Mouse (Mus musculus): ENCODE data around the gene Creld2. TPM values are rescaled to one million over a fixed set of nuclear protein-coding genes. Genes with fewer than 3 reads are reported as not detected.
A peak's percentile ranks its signal among the peaks of the same experiment; 100 is the strongest.
"Not testable (repeated sequence)": the region's sequence is repeated elsewhere in the genome, so short reads cannot be mapped to it uniquely, and the experiment has no call there.

Gene Creld2
- polyA plus RNA-seq, 1 experiment from 2014 or later, result 84.5 TPM

GRCm38 (mm10) chr15:88808121-88808520 is 11.3 kb upstream of the Creld2 start:
- H3K27ac ChIP-seq (replicated peaks; ENCODE audit: low read depth, low read length), result no peak overlapping the region
- ATAC-seq (ENCODE audit: low read depth) (no peak), DNase-seq (ENCODE audit: low spot score) (no peak)
- no peaks in the 10 kb centered on the region for H3K4me1 ChIP-seq (ENCODE audit: control insufficient read depth, insufficient read depth, low read length)
- H3K4me3 ChIP-seq (ENCODE audit: low read depth, low read length), result no peak overlapping the region
- H3K36me3 ChIP-seq (ENCODE audit: control insufficient read depth, insufficient read depth, low read length), result peaks cover 59% of the 10 kb centered on the region
- H3K4me2 ChIP-seq (ENCODE audit: low read depth, low read length), result no peak overlapping the region
- no peaks in the 10 kb centered on the region for H3K27me3 ChIP-seq (replicated peaks; ENCODE audit: control insufficient read depth, insufficient read depth, low read length)
- H3K9me3 ChIP-seq (ENCODE audit: control insufficient read depth, low read length), result no peaks in the 10 kb centered on the region
- no peak overlapping the region for H3K9ac ChIP-seq (ENCODE audit: low read depth, low read length)
- WGBS, result 87% methylated on average over 8 of the region's 8 CpGs

GRCm38 (mm10) chr15:88810369-88810768 is 9.1 kb upstream of the Creld2 start:
- no peak overlapping the region for H3K4me3 ChIP-seq (ENCODE audit: low read depth, low read length)
- H3K9ac ChIP-seq (ENCODE audit: low read depth, low read length), result no peak overlapping the region
- peaks cover 63% of the 10 kb centered on the region for H3K36me3 ChIP-seq (ENCODE audit: control insufficient read depth, insufficient read depth, low read length)
- H3K27me3 ChIP-seq (replicated peaks; ENCODE audit: control insufficient read depth, insufficient read depth, low read length), result no peaks in the 10 kb centered on the region
- DNase-seq (ENCODE audit: low spot score), result no peak
- no peak overlapping the region for H3K4me2 ChIP-seq (ENCODE audit: low read depth, low read length)
- H3K27ac ChIP-seq (replicated peaks; ENCODE audit: low read depth, low read length), result no peak overlapping the region
- WGBS, result 87% methylated on average over 2 of the region's 2 CpGs
- no peaks in the 10 kb centered on the region for H3K4me1 ChIP-seq (ENCODE audit: control insufficient read depth, insufficient read depth, low read length)
- ATAC-seq (ENCODE audit: low read depth), result no peak
- H3K9me3 ChIP-seq (ENCODE audit: control insufficient read depth, low read length), result no peaks in the 10 kb centered on the region

- 90% methylated on average over 3 of the region's 3 CpGs for WGBS
- H3K27me3 ChIP-seq (replicated peaks; ENCODE audit: control insufficient read depth, insufficient read depth, low read length), result no peaks in the 10 kb centered on the region
- no peak for ATAC-seq (ENCODE audit: low read depth)
- H3K9ac ChIP-seq (ENCODE audit: low read depth, low read length), result no peak overlapping the region
- DNase-seq (ENCODE audit: low spot score), result no peak
- H3K4me1 ChIP-seq (ENCODE audit: control insufficient read depth, insufficient read depth, low read length), result peaks cover under 1% of the 10 kb centered on the region; the same call in 1 of the 2 replicates
- H3K36me3 ChIP-seq (ENCODE audit: control insufficient read depth, insufficient read depth, low read length), result peaks cover 53% of the 10 kb centered on the region
- no peak overlapping the region for H3K4me2 ChIP-seq (ENCODE audit: low read depth, low read length)
- H3K9me3 ChIP-seq (ENCODE audit: control insufficient read depth, low read length), result no peaks in the 10 kb centered on the region
- no peak overlapping the region for H3K27ac ChIP-seq (replicated peaks; ENCODE audit: low read depth, low read length)
- no peak overlapping the region for H3K4me3 ChIP-seq (ENCODE audit: low read depth, low read length)
Observed at GRCm38 (mm10) chr15:88813262-88813661, 6.2 kb upstream of the Creld2 start.

- not testable (repeated sequence) for H3K4me1 ChIP-seq (ENCODE audit: control insufficient read depth, insufficient read depth, low read length); ATAC-seq (ENCODE audit: low read depth); DNase-seq (ENCODE audit: low spot score); H3K9ac ChIP-seq (ENCODE audit: low read depth, low read length); H3K9me3 ChIP-seq (ENCODE audit: control insufficient read depth, low read length); H3K4me2 ChIP-seq (ENCODE audit: low read depth, low read length); H3K27ac ChIP-seq (replicated peaks; ENCODE audit: low read depth, low read length); H3K4me3 ChIP-seq (ENCODE audit: low read depth, low read length); H3K27me3 ChIP-seq (replicated peaks; ENCODE audit: control insufficient read depth, insufficient read depth, low read length)
- WGBS, result 91% methylated on average over 2 of the region's 2 CpGs
- peaks cover 53% of the 10 kb centered on the region for H3K36me3 ChIP-seq (ENCODE audit: control insufficient read depth, insufficient read depth, low read length)
Observed at GRCm38 (mm10) chr15:88813873-88814272, 5.6 kb upstream of the Creld2 start.

GRCm38 (mm10) chr15:88814411-88815047 is 4.9 kb upstream of the Creld2 start:
- no peaks in the 10 kb centered on the region for H3K9me3 ChIP-seq (ENCODE audit: control insufficient read depth, low read length)
- no peak overlapping the region for H3K4me2 ChIP-seq (ENCODE audit: low read depth, low read length)
- H3K9ac ChIP-seq (ENCODE audit: low read depth, low read length), result no peak overlapping the region
- WGBS, result 92% methylated on average over 11 of the region's 11 CpGs
- no peak for ATAC-seq (ENCODE audit: low read depth)
- H3K27ac ChIP-seq (replicated peaks; ENCODE audit: low read depth, low read length), result no peak overlapping the region
- H3K4me3 ChIP-seq (ENCODE audit: low read depth, low read length), result no peak overlapping the region
- peaks cover 53% of the 10 kb centered on the region for H3K36me3 ChIP-seq (ENCODE audit: control insufficient read depth, insufficient read depth, low read length)
- H3K4me1 ChIP-seq (ENCODE audit: control insufficient read depth, insufficient read depth, low read length), result peaks cover 4% of the 10 kb centered on the region; the same call in 1 of the 2 replicates
- H3K27me3 ChIP-seq (replicated peaks; ENCODE audit: control insufficient read depth, insufficient read depth, low read length), result no peaks in the 10 kb centered on the region
- DNase-seq (ENCODE audit: low spot score), result no peak

- WGBS, result 93% methylated on average over 6 of the region's 6 CpGs
- DNase-seq (ENCODE audit: low spot score), result no peak
- no peak overlapping the region for H3K4me2 ChIP-seq (ENCODE audit: low read depth, low read length)
- H3K27ac ChIP-seq (replicated peaks; ENCODE audit: low read depth, low read length), result no peak overlapping the region
- peaks cover 7% of the 10 kb centered on the region for H3K4me1 ChIP-seq (ENCODE audit: control insufficient read depth, insufficient read depth, low read length)
- H3K9ac ChIP-seq (ENCODE audit: low read depth, low read length), result no peak overlapping the region
- H3K9me3 ChIP-seq (ENCODE audit: control insufficient read depth, low read length), result no peaks in the 10 kb centered on the region
- no peak for ATAC-seq (ENCODE audit: low read depth)
- H3K27me3 ChIP-seq (replicated peaks; ENCODE audit: control insufficient read depth, insufficient read depth, low read length), result no peaks in the 10 kb centered on the region
- no peak overlapping the region for H3K4me3 ChIP-seq (ENCODE audit: low read depth, low read length)
- H3K36me3 ChIP-seq (ENCODE audit: control insufficient read depth, insufficient read depth, low read length), result peaks cover 52% of the 10 kb centered on the region
Observed at GRCm38 (mm10) chr15:88815196-88815700, 4.2 kb upstream of the Creld2 start.

- H3K4me3 ChIP-seq (ENCODE audit: low read depth, low read length), result peak overlapping the region; percentile 94
- H3K27me3 ChIP-seq (replicated peaks; ENCODE audit: control insufficient read depth, insufficient read depth, low read length), result no peaks in the 10 kb centered on the region
- no peak overlapping the region for H3K27ac ChIP-seq (replicated peaks; ENCODE audit: low read depth, low read length)
- H3K9me3 ChIP-seq (ENCODE audit: control insufficient read depth, low read length), result no peaks in the 10 kb centered on the region
- peaks cover 13% of the 10 kb centered on the region for H3K4me1 ChIP-seq (ENCODE audit: control insufficient read depth, insufficient read depth, low read length)
- peak overlapping the region; percentile 82 for H3K4me2 ChIP-seq (ENCODE audit: low read depth, low read length)
- H3K36me3 ChIP-seq (ENCODE audit: control insufficient read depth, insufficient read depth, low read length), result peaks cover 45% of the 10 kb centered on the region
- ATAC-seq (ENCODE audit: low read depth) (no peak), DNase-seq (ENCODE audit: low spot score) (no peak)
- WGBS, result 1% methylated on average over 22 of the region's 23 CpGs
- peak overlapping the region; percentile 89 for H3K9ac ChIP-seq (ENCODE audit: low read depth, low read length)
Observed at GRCm38 (mm10) chr15:88819906-88820303, 459 bp downstream of the Creld2 start.

GRCm38 (mm10) chr15:88821403-88821802 is 2.0 kb downstream of the Creld2 start:
- DNase-seq (ENCODE audit: low spot score) (no peak), ATAC-seq (ENCODE audit: low read depth) (no peak)
- peaks cover 45% of the 10 kb centered on the region for H3K36me3 ChIP-seq (ENCODE audit: control insufficient read depth, insufficient read depth, low read length)
- no peak overlapping the region for H3K27ac ChIP-seq (replicated peaks; ENCODE audit: low read depth, low read length)
- no peaks in the 10 kb centered on the region for H3K9me3 ChIP-seq (ENCODE audit: control insufficient read depth, low read length)
- H3K4me2 ChIP-seq (ENCODE audit: low read depth, low read length), result no peak overlapping the region
- H3K4me3 ChIP-seq (ENCODE audit: low read depth, low read length), result no peak overlapping the region
- H3K9ac ChIP-seq (ENCODE audit: low read depth, low read length), result no peak overlapping the region
- peaks cover 13% of the 10 kb centered on the region for H3K4me1 ChIP-seq (ENCODE audit: control insufficient read depth, insufficient read depth, low read length)
- WGBS, result 82% methylated on average over 7 of the region's 7 CpGs
- H3K27me3 ChIP-seq (replicated peaks; ENCODE audit: control insufficient read depth, insufficient read depth, low read length), result no peaks in the 10 kb centered on the region

- ATAC-seq (ENCODE audit: low read depth) (no peak), DNase-seq (ENCODE audit: low spot score) (no peak)
- WGBS, result 95% methylated on average over 7 of the region's 7 CpGs
- Histone ChIP-seq H3K4me1 (ENCODE audit: control insufficient read depth, insufficient read depth, low read length) (peaks cover 13% of the 10 kb centered on the region), H3K36me3 (ENCODE audit: control insufficient read depth, insufficient read depth, low read length) (peaks cover 45% of the 10 kb centered on the region), H3K9me3 (ENCODE audit: control insufficient read depth, low read length) (no peaks in the 10 kb centered on the region), H3K27me3 (replicated peaks; ENCODE audit: control insufficient read depth, insufficient read depth, low read length) (no peaks in the 10 kb centered on the region), H3K27ac (replicated peaks; ENCODE audit: low read depth, low read length) (no peak overlapping the region), H3K4me2 (ENCODE audit: low read depth, low read length) (no peak overlapping the region), H3K9ac (ENCODE audit: low read depth, low read length) (no peak overlapping the region), H3K4me3 (ENCODE audit: low read depth, low read length) (no peak overlapping the region)
Observed at GRCm38 (mm10) chr15:88822513-88822912, 3.1 kb downstream of the Creld2 start.

All from embryonic facial prominence, embryonic 14.5 days (tissue).